ENCODE assay signal across 8 mouse cellular contexts in the genomic region with DNA sequence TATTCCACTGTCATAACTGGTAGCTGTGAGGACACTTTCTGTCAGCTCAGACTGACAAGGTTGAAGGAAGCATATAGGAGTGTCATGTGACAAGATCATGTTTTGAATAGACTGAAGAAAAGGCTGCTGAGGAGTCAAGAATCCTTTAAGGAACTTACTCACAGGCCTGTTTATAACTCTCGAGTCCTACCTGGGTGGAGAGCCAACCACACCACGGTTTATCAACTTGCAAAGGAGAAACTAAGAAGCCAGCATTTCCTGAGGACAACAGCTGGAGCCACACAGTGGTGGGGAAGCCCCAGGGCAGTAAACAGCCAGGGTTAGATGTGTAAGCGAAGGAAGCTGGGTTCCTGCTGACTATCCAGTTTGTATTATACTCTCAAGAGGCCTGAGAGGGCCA. TPM values are rescaled to one million over a fixed set of nuclear protein-coding genes. Genes with fewer than 3 reads are reported as not detected.
DNase-seq lines count a peak whose midpoint lies in the region; ATAC-seq and TF ChIP-seq lines count a peak whose summit lies in the region.
"Had no signal": no experiment of that assay in that cellular context is flagged by ENCODE, and none has a peak within 500 bp of the region (broad histone marks: within the 10 kb centered on the region; RNA-seq: fewer than 3 reads in every experiment).

No protein-coding gene starts in this region.

- H3K4me1 ChIP-seq in kidney, postnatal 0 days (replicated peaks; ENCODE audit: insufficient read depth, low read length) = 0 out of 2 replicates have a peak, but pooled peaks cover 3% of the 10 kb centered on the region
- peaks cover 58% of the 10 kb centered on the region for H3K4me1 ChIP-seq in megakaryocyte, embryonic 14.5 days

- H3K9me3 ChIP-seq in kidney, postnatal 0 days (replicated peaks; ENCODE audit: low read length) = no peaks in the 10 kb centered on the region
- no peaks in the 10 kb centered on the region for H3K9me3 ChIP-seq in megakaryocyte, embryonic 14.5 days

- DNase-seq in kidney, postnatal 0 days (ENCODE audit: low spot score) = peak; percentile 16
- DNase-seq in kidney, adult 9 months = no peak
- peak; percentile 36 for DNase-seq in adipocyte (ENCODE audit: low spot score)
- DNase-seq in layer of hippocampus, postnatal 36 days = no peak
- DNase-seq: adrenal gland, postnatal 25 days had no signal

- no peak for TF ChIP-seq CTCF in kidney, postnatal 0 days (IDR thresholded peaks at IDR 0.05; ENCODE audit: low read depth)

- no peaks in the 10 kb centered on the region for H3K36me3 ChIP-seq in kidney, postnatal 0 days (ENCODE audit: insufficient read depth, low read length)
- peaks cover 14% of the 10 kb centered on the region for H3K36me3 ChIP-seq in megakaryocyte, embryonic 14.5 days (replicated peaks; ENCODE audit: low read length)

- no peak for ATAC-seq in kidney, postnatal 0 days (replicated peaks; ENCODE audit: low FRiP score, low read depth)
- ATAC-seq in CD4-positive, CD25-positive, alpha-beta regulatory T cell, adult 4 months = peak; percentile 91
- no peak for ATAC-seq in erythroid progenitor cell, adult 5-6 weeks (replicated peaks; ENCODE audit: low FRiP score, poor library complexity, severe bottlenecking)

- peak overlapping the region; percentile 36; the same call in 1 of the 2 replicates for H3K27ac ChIP-seq in kidney, postnatal 0 days

- H3K9ac ChIP-seq in kidney, postnatal 0 days (ENCODE audit: low read depth, low read length) = no peak overlapping the region

- no peak overlapping the region for H3K4me3 ChIP-seq in kidney, postnatal 0 days (replicated peaks; ENCODE audit: low read depth, low read length)
- peak overlapping the region; percentile 30 for H3K4me3 ChIP-seq in megakaryocyte, embryonic 14.5 days (replicated peaks)

- WGBS in kidney, postnatal 0 days = 51% methylated on average over 3 of the region's 3 CpGs

- H3K4me2 ChIP-seq in kidney, postnatal 0 days (ENCODE audit: low read length) = no peak overlapping the region

- H3K27me3 ChIP-seq in kidney, postnatal 0 days (ENCODE audit: insufficient read depth, low read length) = no peaks in the 10 kb centered on the region
- no peaks in the 10 kb centered on the region for H3K27me3 ChIP-seq in megakaryocyte, embryonic 14.5 days (replicated peaks)

RNA-seq across cellular contexts. Expression of a gene that starts 7.3 kb away (rescaled TPM):
- polyA plus RNA-seq in kidney, postnatal 0 days (2015; fragmentation: Nextera tagmentation; extraction: Ambion mirVana) = 9.1 and 10.2 TPM in 2 replicates
- polyA plus RNA-seq in CD4-positive, CD25-positive, alpha-beta regulatory T cell, adult 4 months (2017; shearing (Covaris generic)) = 10 to 100 TPM in 1 of 2 experiments, 1 to 10 TPM in 1; 9.1 to 13.0 TPM
- 4.8 and 6.0 TPM in 2 replicates for polyA plus RNA-seq in megakaryocyte, embryonic 14.5 days (2012; ENCODE audit: insufficient read depth, low replicate concordance)
- 10 to 100 TPM; 88.8 to 90.7 TPM for total RNA-seq in layer of hippocampus, postnatal 36 days (2021)
- total RNA-seq in erythroid progenitor cell, adult 5-6 weeks (2015; ENCODE audit: low replicate concordance) = 5.9 and 11.2 TPM in 2 replicates
- total RNA-seq in erythroid progenitor cell, adult 5-6 weeks (2017; ENCODE audit: low replicate concordance) = 9.8 and 13.3 TPM in 2 replicates

RNA-seq across cellular contexts. Expression of a gene that starts 55.5 kb away (rescaled TPM):
- 0.19 and 0.25 TPM in 2 replicates for polyA plus RNA-seq in kidney, postnatal 0 days (2015; fragmentation: Nextera tagmentation; extraction: Ambion mirVana)
- polyA plus RNA-seq in CD4-positive, CD25-positive, alpha-beta regulatory T cell, adult 4 months (2017; shearing (Covaris generic)) = not detected
- polyA plus RNA-seq in megakaryocyte, embryonic 14.5 days (2012; ENCODE audit: insufficient read depth, low replicate concordance) = not detected in 2 replicates
- total RNA-seq in layer of hippocampus, postnatal 36 days (2021) = under 1 TPM in 1 of 2 experiments, not detected in 1; 0.30 TPM
- not detected in 2 replicates for total RNA-seq in erythroid progenitor cell, adult 5-6 weeks (2015; ENCODE audit: low replicate concordance)
- total RNA-seq in erythroid progenitor cell, adult 5-6 weeks (2017; ENCODE audit: low replicate concordance) = not detected in 2 replicates
- total RNA-seq: adrenal gland, postnatal 25 days had no signal

Comparison
In these comparisons a context has a peak if more than half of its experiments do, and no peak if none do; other contexts are left out.
1. DNase-seq: peak in kidney, postnatal 0 days (single experiment) and adipocyte (single experiment); none in kidney, adult 9 months (single experiment) and layer of hippocampus, postnatal 36 days (0 of 2).